Mouse (Mus musculus): ENCODE measurements around the gene Myo1g. TPM values are rescaled to one million over a fixed set of nuclear protein-coding genes. Genes with fewer than 3 reads are reported as not detected.

Myo1g gene
- polyA plus RNA-seq, 1 experiment from 2014 or later: 0.29 TPM

DNA sequence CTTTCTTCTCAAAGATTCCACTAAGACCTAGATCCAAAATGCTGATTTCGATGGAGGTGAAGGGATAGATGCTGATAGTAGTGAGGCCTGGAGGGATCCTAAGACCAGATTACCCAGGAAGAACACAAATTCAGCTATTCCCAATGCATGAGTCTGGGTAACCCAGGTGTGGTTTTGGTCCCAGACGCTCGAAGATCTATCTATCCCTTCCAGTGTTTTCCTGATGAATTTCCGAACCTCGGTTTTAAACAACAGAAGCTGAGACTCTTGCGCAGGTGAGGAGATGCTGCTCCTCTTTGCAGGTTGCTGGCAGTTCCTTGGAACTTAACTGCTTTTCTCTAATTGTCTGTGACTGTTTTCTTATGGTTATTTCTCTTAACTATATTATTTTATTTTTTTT lies 46.4 kb downstream of the Myo1g start:
- no peak for ATAC-seq (replicated peaks; ENCODE audit: insufficient number of reproducible peaks, low FRiP score, low TSS enrichment, low read depth)

DNA sequence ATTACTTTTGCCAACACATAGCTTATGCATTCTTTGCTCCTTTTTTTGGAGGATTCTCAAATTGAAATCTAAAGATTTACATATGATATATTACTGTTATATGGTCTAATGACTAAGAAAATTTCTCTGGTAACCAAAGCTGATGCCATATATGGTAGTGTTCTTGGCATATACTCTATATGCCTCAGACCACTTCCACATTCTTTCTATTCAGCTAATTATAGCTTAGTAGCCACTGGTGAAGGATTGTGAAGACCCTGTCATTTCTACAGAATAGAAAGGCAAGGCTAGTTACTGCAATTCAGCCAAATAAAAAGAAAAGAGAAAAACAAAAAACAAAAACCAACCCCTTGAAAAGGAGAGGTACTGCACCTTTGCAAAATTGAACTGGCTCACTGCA lies 48.7 kb downstream of the Myo1g start:
- DNase-seq (ENCODE audit: low spot score) (no peak), ATAC-seq (replicated peaks; ENCODE audit: insufficient number of reproducible peaks, low FRiP score, low TSS enrichment, low read depth) (no peak)
- peak overlapping the region; percentile 36 for H3K4me2 ChIP-seq (ENCODE audit: low read depth, low read length)
- H3K4me3 ChIP-seq (ENCODE audit: low read depth, low read length): peak overlapping the region; percentile 31
- no peak overlapping the region; the same call in 1 of the 2 replicates for H3K9ac ChIP-seq (replicated peaks; ENCODE audit: low read length)
- H3K4me1 ChIP-seq (ENCODE audit: control insufficient read depth, insufficient read depth, low read length): no peaks in the 10 kb centered on the region
- H3K27me3 ChIP-seq (ENCODE audit: control insufficient read depth, insufficient read depth, low read length): no peaks in the 10 kb centered on the region
- H3K36me3 ChIP-seq (replicated peaks; ENCODE audit: control insufficient read depth, insufficient read depth, low read depth, low read length): no peaks in the 10 kb centered on the region
- no peak overlapping the region for H3K27ac ChIP-seq (replicated peaks; ENCODE audit: low read depth, low read length)
- H3K9me3 ChIP-seq (replicated peaks; ENCODE audit: control insufficient read depth, low read length): no peaks in the 10 kb centered on the region

More for the DNA sequence above, 46.4 kb downstream of the Myo1g start:
- no peak for DNase-seq (ENCODE audit: low spot score)
- Histone ChIP-seq H3K4me3 (ENCODE audit: low read depth, low read length) (peak overlapping the region; percentile 96), H3K9ac (replicated peaks; ENCODE audit: low read length) (peak overlapping the region; percentile 96), H3K27me3 (ENCODE audit: control insufficient read depth, insufficient read depth, low read length) (no peaks in the 10 kb centered on the region), H3K4me1 (ENCODE audit: control insufficient read depth, insufficient read depth, low read length) (no peaks in the 10 kb centered on the region), H3K36me3 (replicated peaks; ENCODE audit: control insufficient read depth, insufficient read depth, low read depth, low read length) (no peaks in the 10 kb centered on the region), H3K27ac (replicated peaks; ENCODE audit: low read depth, low read length) (no peak overlapping the region), H3K4me2 (ENCODE audit: low read depth, low read length) (peak overlapping the region; percentile 66), H3K9me3 (replicated peaks; ENCODE audit: control insufficient read depth, low read length) (no peaks in the 10 kb centered on the region)
- WGBS: 47% methylated on average over 6 of the region's 6 CpGs

DNA sequence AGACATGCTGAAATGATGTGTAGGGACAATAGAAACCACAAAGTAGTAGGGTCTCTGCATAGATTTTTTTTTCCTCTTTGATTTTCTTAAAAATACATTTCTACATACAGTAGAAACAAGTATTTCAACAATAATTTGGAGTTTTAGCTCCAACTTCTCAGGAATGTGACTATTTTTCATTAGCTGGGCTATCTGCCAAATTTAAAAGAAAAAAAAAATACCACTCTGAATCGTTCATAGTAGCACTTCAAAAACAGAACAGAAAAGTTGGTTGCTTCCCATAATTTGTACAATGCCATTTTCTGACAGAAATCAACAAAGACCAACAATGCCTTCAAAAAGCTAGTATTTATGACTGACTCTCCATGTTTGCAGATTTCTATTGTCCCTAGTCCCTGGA lies 49.3 kb downstream of the Myo1g start:
- H3K4me2 ChIP-seq (ENCODE audit: low read depth, low read length): peak overlapping the region; percentile 24
- H3K4me1 ChIP-seq (ENCODE audit: control insufficient read depth, insufficient read depth, low read length): no peaks in the 10 kb centered on the region
- H3K27me3 ChIP-seq (ENCODE audit: control insufficient read depth, insufficient read depth, low read length): no peaks in the 10 kb centered on the region
- H3K27ac ChIP-seq (replicated peaks; ENCODE audit: low read depth, low read length): no peak overlapping the region
- no peak for ATAC-seq (replicated peaks; ENCODE audit: insufficient number of reproducible peaks, low FRiP score, low TSS enrichment, low read depth)
- H3K9ac ChIP-seq (replicated peaks; ENCODE audit: low read length): no peak overlapping the region
- 58% methylated on average over 1 of the region's 1 CpGs for WGBS
- DNase-seq (ENCODE audit: low spot score): no peak
- peak overlapping the region; percentile 31 for H3K4me3 ChIP-seq (ENCODE audit: low read depth, low read length)
- no peaks in the 10 kb centered on the region for H3K36me3 ChIP-seq (replicated peaks; ENCODE audit: control insufficient read depth, insufficient read depth, low read depth, low read length)
- no peaks in the 10 kb centered on the region for H3K9me3 ChIP-seq (replicated peaks; ENCODE audit: control insufficient read depth, low read length)

DNA sequence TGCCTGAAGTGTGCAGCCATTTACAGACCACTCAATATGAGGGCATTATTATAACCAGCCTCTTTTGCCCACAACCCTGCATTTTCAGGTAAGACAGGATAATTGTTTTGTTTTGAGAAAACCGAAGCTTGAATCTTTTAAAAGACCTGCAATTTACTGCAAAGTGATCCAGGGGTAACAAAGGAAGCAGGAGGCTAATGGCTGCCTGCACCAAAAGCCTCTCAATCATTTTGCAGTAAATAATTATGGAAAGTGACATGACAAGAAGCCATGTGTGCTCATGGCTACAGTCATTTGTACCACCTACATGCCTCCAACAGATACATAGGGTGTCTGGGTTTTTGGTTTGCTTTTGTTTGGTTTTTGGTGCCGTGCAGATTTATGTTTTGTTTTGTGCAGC lies 49.7 kb downstream of the Myo1g start:
- Histone ChIP-seq H3K9ac (replicated peaks; ENCODE audit: low read length) (0 out of 2 replicates have a peak overlapping the region, but pooled peaks have one; percentile 3), H3K36me3 (replicated peaks; ENCODE audit: control insufficient read depth, insufficient read depth, low read depth, low read length) (no peaks in the 10 kb centered on the region; the same call in 1 of the 2 replicates), H3K4me2 (ENCODE audit: low read depth, low read length) (peak overlapping the region; percentile 24; the same call in 1 of the 2 replicates), H3K4me3 (ENCODE audit: low read depth, low read length) (no peak overlapping the region), H3K27ac (replicated peaks; ENCODE audit: low read depth, low read length) (no peak overlapping the region), H3K27me3 (ENCODE audit: control insufficient read depth, insufficient read depth, low read length) (no peaks in the 10 kb centered on the region), H3K4me1 (ENCODE audit: control insufficient read depth, insufficient read depth, low read length) (no peaks in the 10 kb centered on the region), H3K9me3 (replicated peaks; ENCODE audit: control insufficient read depth, low read length) (no peaks in the 10 kb centered on the region)
- no peak for ATAC-seq (replicated peaks; ENCODE audit: insufficient number of reproducible peaks, low FRiP score, low TSS enrichment, low read depth)
- 59% methylated on average over 2 of the region's 2 CpGs for WGBS
- no peak for DNase-seq (ENCODE audit: low spot score)

DNA sequence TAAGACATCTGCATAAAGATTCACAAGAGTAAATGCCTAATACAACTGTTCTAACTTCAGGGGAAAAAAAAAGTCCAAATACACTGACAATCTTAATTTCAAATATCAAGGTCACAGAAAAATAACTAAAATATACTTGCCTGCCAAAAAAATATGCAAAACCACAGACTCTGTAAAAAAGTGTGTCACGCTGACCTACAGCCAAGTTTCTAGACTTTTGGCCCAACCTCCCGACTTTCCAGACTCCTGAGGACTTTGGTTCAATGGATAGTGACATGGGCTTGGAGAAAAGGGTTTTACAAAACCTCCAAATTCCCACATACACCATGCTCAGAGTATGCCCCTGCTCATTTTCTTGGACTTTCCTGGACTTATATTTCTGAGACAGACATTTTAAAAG lies 52.2 kb downstream of the Myo1g start:
- DNase-seq (ENCODE audit: low spot score) (no peak), ATAC-seq (replicated peaks; ENCODE audit: insufficient number of reproducible peaks, low FRiP score, low TSS enrichment, low read depth) (no peak)
- H3K9me3 ChIP-seq (replicated peaks; ENCODE audit: control insufficient read depth, low read length): no peaks in the 10 kb centered on the region
- H3K4me3 ChIP-seq (ENCODE audit: low read depth, low read length): no peak overlapping the region
- WGBS: 90% methylated on average over 2 of the region's 2 CpGs
- no peak overlapping the region for H3K27ac ChIP-seq (replicated peaks; ENCODE audit: low read depth, low read length)
- H3K36me3 ChIP-seq (replicated peaks; ENCODE audit: control insufficient read depth, insufficient read depth, low read depth, low read length): no peaks in the 10 kb centered on the region; the same call in 1 of the 2 replicates
- H3K4me2 ChIP-seq (ENCODE audit: low read depth, low read length): no peak overlapping the region
- no peak overlapping the region for H3K9ac ChIP-seq (replicated peaks; ENCODE audit: low read length)
- H3K27me3 ChIP-seq (ENCODE audit: control insufficient read depth, insufficient read depth, low read length): no peaks in the 10 kb centered on the region
- H3K4me1 ChIP-seq (ENCODE audit: control insufficient read depth, insufficient read depth, low read length): no peaks in the 10 kb centered on the region

DNA sequence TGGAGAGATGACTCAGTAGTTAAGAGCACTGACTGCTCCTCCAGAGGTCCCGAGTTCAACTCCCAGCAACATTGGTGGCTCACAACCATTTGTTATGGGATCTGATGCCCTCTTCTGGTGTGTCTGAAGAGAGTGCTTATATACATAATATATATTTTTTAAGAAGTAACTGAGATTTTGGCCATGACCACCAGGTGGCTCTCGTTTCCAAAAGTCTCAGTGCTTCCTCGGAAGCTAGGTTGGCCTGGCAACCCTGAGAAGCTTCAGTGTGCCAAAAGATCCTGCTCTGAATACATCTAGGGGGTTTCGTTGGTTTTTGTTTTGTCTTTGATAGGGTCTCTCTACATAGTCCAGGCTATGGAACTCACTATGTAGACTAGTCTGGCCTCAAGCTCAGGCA lies 55.6 kb downstream of the Myo1g start:
- no peak overlapping the region for H3K4me2 ChIP-seq (ENCODE audit: low read depth, low read length)
- no peaks in the 10 kb centered on the region; the same call in 1 of the 2 replicates for H3K36me3 ChIP-seq (replicated peaks; ENCODE audit: control insufficient read depth, insufficient read depth, low read depth, low read length)
- no peak overlapping the region for H3K4me3 ChIP-seq (ENCODE audit: low read depth, low read length)
- H3K27ac ChIP-seq (replicated peaks; ENCODE audit: low read depth, low read length): no peak overlapping the region
- H3K4me1 ChIP-seq (ENCODE audit: control insufficient read depth, insufficient read depth, low read length): no peaks in the 10 kb centered on the region
- ATAC-seq (replicated peaks; ENCODE audit: insufficient number of reproducible peaks, low FRiP score, low TSS enrichment, low read depth) (no peak; the same call in 1 of the 2 replicates), DNase-seq (ENCODE audit: low spot score) (peak; percentile 90)
- WGBS: 36% methylated on average over 4 of the region's 4 CpGs
- no peaks in the 10 kb centered on the region for H3K27me3 ChIP-seq (ENCODE audit: control insufficient read depth, insufficient read depth, low read length)
- no peaks in the 10 kb centered on the region for H3K9me3 ChIP-seq (replicated peaks; ENCODE audit: control insufficient read depth, low read length)
- H3K9ac ChIP-seq (replicated peaks; ENCODE audit: low read length): no peak overlapping the region

GRCm38 (mm10) chr11:6463159-6463837 lies 57.5 kb downstream of the Myo1g start:
- WGBS: 91% methylated on average over 6 of the region's 6 CpGs
- no peaks in the 10 kb centered on the region for H3K27me3 ChIP-seq (ENCODE audit: control insufficient read depth, insufficient read depth, low read length)
- DNase-seq (ENCODE audit: low spot score) (no peak), ATAC-seq (replicated peaks; ENCODE audit: insufficient number of reproducible peaks, low FRiP score, low TSS enrichment, low read depth) (no peak)
- H3K4me3 ChIP-seq (ENCODE audit: low read depth, low read length): no peak overlapping the region
- H3K9me3 ChIP-seq (replicated peaks; ENCODE audit: control insufficient read depth, low read length): no peaks in the 10 kb centered on the region
- no peak overlapping the region for H3K4me2 ChIP-seq (ENCODE audit: low read depth, low read length)
- no peaks in the 10 kb centered on the region for H3K4me1 ChIP-seq (ENCODE audit: control insufficient read depth, insufficient read depth, low read length)
- H3K27ac ChIP-seq (replicated peaks; ENCODE audit: low read depth, low read length): no peak overlapping the region
- H3K36me3 ChIP-seq (replicated peaks; ENCODE audit: control insufficient read depth, insufficient read depth, low read depth, low read length): no peaks in the 10 kb centered on the region; the same call in 1 of the 2 replicates
- H3K9ac ChIP-seq (replicated peaks; ENCODE audit: low read length): no peak overlapping the region

All from embryonic facial prominence, embryonic 11.5 days (tissue).